Mouse (Mus musculus): ENCODE data around the gene Wdr45b. TPM values are rescaled to one million over a fixed set of nuclear protein-coding genes. Genes with fewer than 3 reads are reported as not detected.

Gene Wdr45b
- polyA plus RNA-seq, 1 experiment: 21.6 TPM

- Histone ChIP-seq H3K4me3 (ENCODE audit: extremely low read depth, insufficient read depth, insufficient read length) (no peak overlapping the region), H3K27me3 (ENCODE audit: control insufficient read depth, insufficient read depth, low read length) (no peaks in the 10 kb centered on the region), H3K27ac (ENCODE audit: insufficient read depth, low read length) (no peak overlapping the region), H3K4me1 (ENCODE audit: control insufficient read depth, insufficient read depth, insufficient read length) (no peaks in the 10 kb centered on the region; the same call in 1 of the 2 replicates), H3K36me3 (ENCODE audit: control insufficient read depth, insufficient read depth, low read length) (no peaks in the 10 kb centered on the region)
- no peak for DNase-seq (ENCODE audit: low read depth in 1 of 2, low spot score in 2 of 2)
- TF ChIP-seq CTCF (IDR thresholded peaks at IDR 0.05; ENCODE audit: extremely low read depth, insufficient read depth, insufficient read length, insufficient replicate concordance) (no peak), POLR2A (IDR thresholded peaks at IDR 0.05; ENCODE audit: low read depth, low read length) (no peak)
- 88% methylated on average over 8 of the region's 8 CpGs for WGBS
Measured at GRCm38 (mm10) chr11:121277516-121277915, 76.7 kb downstream of the Wdr45b start.

Other genes starting within 250 kb of the Wdr45b start
- gene Tex19.2, start 235.8 kb downstream of the Wdr45b start, polyA plus RNA-seq (2012; rRNA removed): not detected in 2 replicates
- not detected in 2 replicates for gene Tex19.1, start 208.3 kb downstream of the Wdr45b start, polyA plus RNA-seq (2012; rRNA removed)
- not detected in 2 replicates for gene Uts2r, start 194.2 kb downstream of the Wdr45b start, polyA plus RNA-seq (2012; rRNA removed)
- 11.0 and 14.7 TPM in 2 replicates for gene Hexdc, start 150.0 kb downstream of the Wdr45b start, polyA plus RNA-seq (2012; rRNA removed)
- gene Ogfod3, start 149.7 kb downstream of the Wdr45b start, polyA plus RNA-seq (2012; rRNA removed): 5.9 TPM in 2 replicates
- gene Cybc1, start 125.1 kb downstream of the Wdr45b start, polyA plus RNA-seq (2012; rRNA removed): 63.3 and 67.2 TPM in 2 replicates
- gene Narf, start 117.2 kb downstream of the Wdr45b start, polyA plus RNA-seq (2012; rRNA removed): 36.8 and 42.0 TPM in 2 replicates
- 29.8 and 40.3 TPM in 2 replicates for gene Foxk2, start 94.5 kb downstream of the Wdr45b start, polyA plus RNA-seq (2012; rRNA removed)
- 0.67 and 0.83 TPM in 2 replicates for gene Rab40b, start 33.8 kb upstream of the Wdr45b start, polyA plus RNA-seq (2012; rRNA removed)
- 6.5 and 7.4 TPM in 2 replicates for gene Fn3krp, start 67.0 kb upstream of the Wdr45b start, polyA plus RNA-seq (2012; rRNA removed)
- 5.9 and 7.4 TPM in 2 replicates for gene Fn3k, start 80.5 kb upstream of the Wdr45b start, polyA plus RNA-seq (2012; rRNA removed)
- gene Tbcd, start 97.5 kb upstream of the Wdr45b start, polyA plus RNA-seq (2012; rRNA removed): 38.0 and 44.7 TPM in 2 replicates
- gene Zfp750, start 164.9 kb upstream of the Wdr45b start, polyA plus RNA-seq (2012; rRNA removed): 0.04 and 0.11 TPM in 2 replicates

Data from spleen, adult 2 months (tissue).